Mouse (Mus musculus) ES-E14 (cell line): ENCODE data around the gene Ybx1. TPM values are rescaled to one million over a fixed set of nuclear protein-coding genes. Genes with fewer than 3 reads are reported as not detected.

Experiments used
- DNase-seq: peaks from one replicate; pipeline ENCODE4 v3.0.0-alpha.2; 2013; ENCODE audit warnings: low read depth, low spot score
- H3K27ac ChIP-seq: 2 replicates; pipeline ENCODE4 v1.5.1; 2012; ENCODE audit warnings: low read depth, mild to moderate bottlenecking, low read length, moderate library complexity, mixed read lengths; ENCODE audit not compliant: poor library complexity, insufficient read depth, severe bottlenecking
- H3K36me3 ChIP-seq: 2 replicates; pipeline ENCODE4 v1.6.1; 2012; ENCODE audit warnings: mild to moderate bottlenecking, low read length, moderate library complexity, mixed read lengths; ENCODE audit not compliant: control insufficient read depth, poor library complexity, insufficient read depth, severe bottlenecking
- H3K4me1 ChIP-seq, 2 experiments: fragments of 150-350 bp in 1 of 2; sonication (generic) in 1 of 2; 2 replicates each; pipeline ENCODE4 v1.6.1; 2012; ENCODE audit warnings: low read length in 2 of 2, mild to moderate bottlenecking in 1 of 2, mixed read lengths in 1 of 2; ENCODE audit not compliant: control insufficient read depth in 2 of 2, insufficient read depth in 2 of 2, poor library complexity in 1 of 2
- H3K4me3 ChIP-seq, 2 experiments: fragments of 150-350 bp in 1 of 2; sonication (generic) in 1 of 2; 2 replicates each; pipeline ENCODE4 v1.5.1; 2012; ENCODE audit warnings: low read length in 2 of 2, low read depth in 1 of 2, mild to moderate bottlenecking in 1 of 2, mixed read lengths in 1 of 2; ENCODE audit not compliant: insufficient read depth in 1 of 2, poor library complexity in 1 of 2, severe bottlenecking in 1 of 2
- H3K9ac ChIP-seq: 2 replicates; pipeline ENCODE4 v1.6.1; 2012; ENCODE audit warnings: low read depth, mild to moderate bottlenecking, low read length, mixed read lengths; ENCODE audit not compliant: poor library complexity, insufficient read depth, severe bottlenecking
- H3K9me3 ChIP-seq: fragments of 150-350 bp; sonication (generic); 2 replicates; pipeline ENCODE4 v1.6.1; 2012; ENCODE audit warnings: low read depth, mild to moderate bottlenecking, low read length; ENCODE audit not compliant: control insufficient read depth, insufficient read depth
- CHD2 ChIP-seq: IDR thresholded peaks from 2 replicates; pipeline ENCODE4 v1.6.1; 2014; ENCODE audit warnings: mild to moderate bottlenecking, low read depth, low read length, inconsistent platforms
- HCFC1 ChIP-seq: IDR thresholded peaks from 2 replicates; pipeline ENCODE4 v1.6.1; 2012; ENCODE audit warnings: low read length, inconsistent platforms, borderline replicate concordance; ENCODE audit not compliant: insufficient read depth
- MAFK ChIP-seq: IDR thresholded peaks from 2 replicates; pipeline ENCODE4 v1.6.1; 2014; ENCODE audit warnings: mild to moderate bottlenecking, low read depth, low read length, inconsistent platforms; ENCODE audit not compliant: insufficient read depth
- ZC3H11A ChIP-seq: IDR thresholded peaks from 2 replicates; pipeline ENCODE4 v1.6.1; 2012; ENCODE audit warnings: low read depth, mild to moderate bottlenecking, inconsistent platforms, low read length, borderline replicate concordance
- ZNF384 ChIP-seq: IDR thresholded peaks from 2 replicates; pipeline ENCODE4 v1.6.1; 2012; ENCODE audit warnings: low read depth, low read length, inconsistent platforms
- in situ Hi-C, 2 experiments: fragments of 600-800 bp; cut with MboI; formaldehyde crosslinking; loops; one replicate each; pipeline ENCODE4 v1.15.1; 2025; ENCODE audit warnings: low sequenced_read_pairs in 2 of 2, inconsistent platforms in 1 of 2; ENCODE audit not compliant: unreplicated experiment in 2 of 2
- total RNA-seq: library from RNA; depleted of rRNA; stranded (reverse); fragments of 300-350 nt; gene quantifications from 2 replicates; pipeline ENCODE4 v1.2.3, GENCODE M21; 2012

Gene Ybx1
- total RNA-seq, 1 experiment: 855 TPM

- peak overlapping the region in 1 of 2 experiments; percentile 58; a peak in 2 of 4 replicates for H3K4me3 ChIP-seq
- TF ChIP-seq MAFK (no peak), HCFC1 (no peak)
Observed at GRCm38 (mm10) chr4:119239181-119239682, 55.2 kb downstream of the Ybx1 start.

GRCm38 (mm10) chr4:119238661-119239060 lies 55.7 kb downstream of the Ybx1 start:
- TF ChIP-seq CHD2: no peak
- TF ChIP-seq ZNF384: no peak
- TF ChIP-seq MAFK: no peak
- TF ChIP-seq HCFC1: no peak
- no peak for TF ChIP-seq ZC3H11A
- in situ Hi-C loops: no loop called here
- H3K36me3 ChIP-seq: peaks cover 4% of the 10 kb centered on the region; the same call in 1 of the 2 replicates
- H3K4me1 ChIP-seq: peaks cover 8 to 16% of the 10 kb centered on the region in 2 experiments; a peak in 3 of 4 replicates
- no peak for DNase-seq
- 0 out of 4 replicates have a peak overlapping the region, but pooled peaks of 1 of the 2 experiments have one; percentile 58 for H3K4me3 ChIP-seq
- no peak overlapping the region for H3K9ac ChIP-seq
- no peak overlapping the region; the same call in 1 of the 2 replicates for H3K27ac ChIP-seq
- no peaks in the 10 kb centered on the region for H3K9me3 ChIP-seq

More at GRCm38 (mm10) chr4:119239181-119239682, 55.2 kb downstream of the Ybx1 start:
- peak overlapping the region; percentile 61; the same call in 1 of the 2 replicates for H3K9ac ChIP-seq
- H3K9me3 ChIP-seq: no peaks in the 10 kb centered on the region
- no peak overlapping the region; the same call in 1 of the 2 replicates for H3K27ac ChIP-seq
- peaks cover 8 to 16% of the 10 kb centered on the region in 2 experiments; a peak in 3 of 4 replicates for H3K4me1 ChIP-seq
- H3K36me3 ChIP-seq: peaks cover 4% of the 10 kb centered on the region; the same call in 1 of the 2 replicates
- DNase-seq: peak; percentile 77
- in situ Hi-C loops: no loop called here

GRCm38 (mm10) chr4:119234348-119234747 lies 60.1 kb downstream of the Ybx1 start:
- Histone ChIP-seq H3K36me3 (no peaks in the 10 kb centered on the region), H3K27ac (no peak overlapping the region), H3K4me1 (peaks cover 8 to 16% of the 10 kb centered on the region in 2 experiments; a peak in 3 of 4 replicates), H3K4me3 (no peak overlapping the region), H3K9me3 (no peaks in the 10 kb centered on the region), H3K9ac (no peak overlapping the region)
- DNase-seq: no peak
- in situ Hi-C loops: no loop called here
- TF ChIP-seq HCFC1 (no peak), CHD2 (no peak), ZC3H11A (no peak), ZNF384 (no peak), MAFK (no peak)

GRCm38 (mm10) chr4:119233256-119233901 lies 61.0 kb downstream of the Ybx1 start:
- in situ Hi-C loops: no loop called here
- DNase-seq: no peak
- TF ChIP-seq CHD2 (no peak), ZC3H11A (no peak), HCFC1 (no peak), MAFK (no peak), ZNF384 (no peak)
- H3K9me3 ChIP-seq: no peaks in the 10 kb centered on the region
- H3K27ac ChIP-seq: no peak overlapping the region
- peak overlapping the region; percentile 85 to 90 for H3K4me3 ChIP-seq
- peaks cover 6 to 10% of the 10 kb centered on the region in 2 experiments; a peak in 2 of 4 replicates for H3K4me1 ChIP-seq
- H3K36me3 ChIP-seq: no peaks in the 10 kb centered on the region
- peak overlapping the region; percentile 81 for H3K9ac ChIP-seq
